Mouse (Mus musculus): ENCODE data around the gene Ccdc107.

DNA sequence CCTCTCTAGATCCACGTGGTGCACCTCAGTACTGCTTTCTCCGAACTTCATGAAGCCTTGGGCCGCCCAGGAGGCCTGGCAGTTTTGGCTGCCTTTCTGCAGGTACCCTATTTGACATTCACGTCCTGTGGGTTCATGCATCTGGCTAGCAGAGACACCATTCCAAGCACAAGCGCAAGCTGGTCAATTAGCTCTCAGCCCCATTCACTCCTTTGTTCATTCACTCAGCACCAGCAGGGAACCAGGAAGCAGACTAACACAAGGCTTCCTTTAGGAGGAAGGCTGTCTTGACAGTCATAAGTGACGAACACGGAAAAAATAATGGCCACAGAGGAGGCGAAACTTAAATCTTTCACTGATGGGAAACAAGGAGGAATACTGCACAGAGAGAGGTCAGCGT is 16.4 kb downstream of the Ccdc107 start:
- TF ChIP-seq CTCF (IDR thresholded peaks at IDR 0.05; ENCODE audit: low read depth, low read length) (no peak), POLR2A (IDR thresholded peaks at IDR 0.05; ENCODE audit: extremely low read depth, insufficient read depth, low read length) (no peak)
